Mouse (Mus musculus): ENCODE results near the gene Slbp. TPM values are rescaled to one million over a fixed set of nuclear protein-coding genes. Genes with fewer than 3 reads are reported as not detected.

Gene Slbp
- total RNA-seq, 2 experiments from 2014 or later, result 20.5 to 21.5 TPM

GRCm38 (mm10) chr5:33638826-33639225 is 13.5 kb downstream of the Slbp start:
- DNase-seq (ENCODE audit: low spot score in 2 of 2), result no peak
- H3K27ac ChIP-seq, result no peak overlapping the region
- H3K4me3 ChIP-seq, result no peak overlapping the region
- no peak for TF ChIP-seq CTCF (conservative IDR thresholded peaks at IDR 0.05)

GRCm38 (mm10) chr5:33637606-33638350 is 14.6 kb downstream of the Slbp start:
- no peak for DNase-seq (ENCODE audit: low spot score in 2 of 2)
- Histone ChIP-seq H3K27ac (no peak overlapping the region), H3K4me3 (no peak overlapping the region)
- TF ChIP-seq CTCF (conservative IDR thresholded peaks at IDR 0.05), result no peak

GRCm38 (mm10) chr5:33635361-33635760 is 17.0 kb downstream of the Slbp start:
- no peak overlapping the region for H3K27ac ChIP-seq
- TF ChIP-seq CTCF (conservative IDR thresholded peaks at IDR 0.05), result no peak
- no peak overlapping the region for H3K4me3 ChIP-seq
- DNase-seq (ENCODE audit: low spot score in 2 of 2), result no peak

GRCm38 (mm10) chr5:33632526-33632925 is 19.8 kb downstream of the Slbp start:
- Histone ChIP-seq H3K27ac (no peak overlapping the region), H3K4me3 (no peak overlapping the region)
- DNase-seq (ENCODE audit: low spot score in 2 of 2), result no peak
- no peak for TF ChIP-seq CTCF (conservative IDR thresholded peaks at IDR 0.05)

GRCm38 (mm10) chr5:33630615-33631014 is 21.8 kb downstream of the Slbp start:
- Histone ChIP-seq H3K27ac (peak overlapping the region; percentile 86), H3K4me3 (no peak overlapping the region; the same call in 1 of the 2 replicates)
- DNase-seq (ENCODE audit: low spot score in 2 of 2), result no peak
- no peak for TF ChIP-seq CTCF (conservative IDR thresholded peaks at IDR 0.05)

- Histone ChIP-seq H3K27ac (peak overlapping the region; percentile 86), H3K4me3 (peak overlapping the region; percentile 73)
- DNase-seq (ENCODE audit: low spot score in 2 of 2), result no peak
- TF ChIP-seq CTCF (conservative IDR thresholded peaks at IDR 0.05), result no peak
Measured at GRCm38 (mm10) chr5:33630061-33630460, 22.3 kb downstream of the Slbp start.

- Histone ChIP-seq H3K27ac (peak within 1 kb of the TSS; percentile 95), H3K4me3 (peak within 1 kb of the TSS; percentile 73)
- peak; percentile 55 for TF ChIP-seq CTCF (conservative IDR thresholded peaks at IDR 0.05)
- peak; percentile 99 to 100 for DNase-seq (ENCODE audit: low spot score in 2 of 2)
Measured at GRCm38 (mm10) chr5:33629301-33629987, 22.9 kb downstream of the Slbp start, which contains the start of the genes Fam53a and Gm9903. Fam53a (minus strand) TSS chr5:33629635. Gm9903 (plus strand) TSS chr5:33629925.

- Histone ChIP-seq H3K4me3 (peak overlapping the region; percentile 73), H3K27ac (peak overlapping the region; percentile 95)
- DNase-seq (ENCODE audit: low spot score in 2 of 2), result peak in 1 of 2 experiments; percentile 23
- TF ChIP-seq CTCF (conservative IDR thresholded peaks at IDR 0.05), result no peak
Measured at GRCm38 (mm10) chr5:33628820-33629300, 23.5 kb downstream of the Slbp start.

- TF ChIP-seq CTCF (conservative IDR thresholded peaks at IDR 0.05), result no peak
- H3K4me3 ChIP-seq, result peak overlapping the region; percentile 73
- no peak overlapping the region for H3K27ac ChIP-seq
- DNase-seq (ENCODE audit: low spot score in 2 of 2), result no peak
Measured at GRCm38 (mm10) chr5:33627968-33628367, 24.4 kb downstream of the Slbp start.

- Histone ChIP-seq H3K27ac (no peak overlapping the region), H3K4me3 (no peak overlapping the region)
- no peak for TF ChIP-seq CTCF (conservative IDR thresholded peaks at IDR 0.05)
- DNase-seq (ENCODE audit: low spot score in 2 of 2), result no peak
Measured at GRCm38 (mm10) chr5:33623766-33624165, 28.6 kb downstream of the Slbp start.

GRCm38 (mm10) chr5:33622671-33623070 is 29.7 kb downstream of the Slbp start:
- TF ChIP-seq CTCF (conservative IDR thresholded peaks at IDR 0.05), result no peak
- DNase-seq (ENCODE audit: low spot score in 2 of 2), result no peak
- Histone ChIP-seq H3K27ac (no peak overlapping the region), H3K4me3 (no peak overlapping the region)

- H3K27ac ChIP-seq, result no peak overlapping the region
- DNase-seq (ENCODE audit: low spot score in 2 of 2), result no peak
- H3K4me3 ChIP-seq, result no peak overlapping the region
- TF ChIP-seq CTCF (conservative IDR thresholded peaks at IDR 0.05), result no peak
Measured at GRCm38 (mm10) chr5:33614391-33614790, 38.0 kb downstream of the Slbp start.

GRCm38 (mm10) chr5:33611795-33612194 is 40.6 kb downstream of the Slbp start:
- TF ChIP-seq CTCF (conservative IDR thresholded peaks at IDR 0.05), result no peak
- Histone ChIP-seq H3K4me3 (no peak overlapping the region), H3K27ac (no peak overlapping the region)
- DNase-seq (ENCODE audit: low spot score in 2 of 2), result no peak

Measured in layer of hippocampus, adult 2 months (tissue).